Mouse (Mus musculus) C2C12 (cell line): ENCODE results near the gene Ube4b.

ENCODE experiments used
- CTCF ChIP-seq: IDR thresholded peaks from one replicate; pipeline ENCODE4 v1.5.1; 2011; ENCODE audit not compliant: control insufficient read depth, insufficient read depth, insufficient read length
- MAX ChIP-seq: IDR thresholded peaks from one replicate; pipeline ENCODE4 v1.6.1; 2011; ENCODE audit warnings: mild to moderate bottlenecking, control low read depth
- USF1 ChIP-seq: IDR thresholded peaks from one replicate; pipeline ENCODE4 v1.6.1; 2011; ENCODE audit warnings: low read depth, mild to moderate bottlenecking, control low read depth, moderate library complexity

- TF ChIP-seq CTCF (no peak), USF1 (no peak), MAX (no peak)
These were observed 34.2 kb downstream of the Ube4b start for GRCm38 (mm10) chr4:149392359-149392758.
